Mouse (Mus musculus): Measurements from ENCODE around the gene Scg3. TPM values are rescaled to one million over a fixed set of nuclear protein-coding genes. Genes with fewer than 3 reads are reported as not detected.
"Not testable (repeated sequence)": the region's sequence is repeated elsewhere in the genome, so short reads cannot be mapped to it uniquely, and the experiment has no call there.

Scg3 gene
- polyA plus RNA-seq, 1 experiment from 2014 or later, result not detected

- no peak for DNase-seq (ENCODE audit: low read depth, low spot score)
- ChIA-PET CTCF (no interaction called here), POLR2A (interaction anchor here (0.7 to 0.8 kb wide), 2 partner anchors 21 to 101 kb away, joined by 3 read pairs; no protein-coding TSS in a partner anchor)
- no peak for TF ChIP-seq CTCF (IDR thresholded peaks at IDR 0.05)
- H3K27me3 ChIP-seq, result no peaks in the 10 kb centered on the region
- ATAC-seq, result peak; percentile 76
- in situ Hi-C loops (cut with MboI; ENCODE audit: low pct_unique_long_range_greater_than_20kb), result no loop called here
Observed at GRCm38 (mm10) chr9:75625556-75626307, 58.1 kb downstream of the Scg3 start, which contains the start of gene Lysmd2. Gene Lysmd2, plus strand, starts transcription at chr9:75625741.

- H3K27me3 ChIP-seq, result no peaks in the 10 kb centered on the region
- in situ Hi-C loops (cut with MboI; ENCODE audit: low pct_unique_long_range_greater_than_20kb), result no loop called here
- TF ChIP-seq CTCF (IDR thresholded peaks at IDR 0.05), result no peak
- DNase-seq (ENCODE audit: low read depth, low spot score) (no peak), ATAC-seq (peak; percentile 40)
- ChIA-PET CTCF (no interaction called here), POLR2A (interaction anchor here (0.7 to 0.8 kb wide), 2 partner anchors 21 to 100 kb away, joined by 3 read pairs; no protein-coding TSS in a partner anchor)
Observed at GRCm38 (mm10) chr9:75624983-75625555, 58.8 kb downstream of the Scg3 start.

- in situ Hi-C loops (cut with MboI; ENCODE audit: low pct_unique_long_range_greater_than_20kb), result no loop called here
- ATAC-seq, result no peak
- POLR2A ChIA-PET, result no interaction called here
- no peak for TF ChIP-seq CTCF (IDR thresholded peaks at IDR 0.05)
- CTCF ChIA-PET, result interaction anchor here (2.0 kb wide), 1 partner anchor 10 kb away, joined by 6 read pairs; the partner anchor contains the start of gene Tmod2
- H3K27me3 ChIP-seq, result no peaks in the 10 kb centered on the region
- DNase-seq (ENCODE audit: low read depth, low spot score), result no peak
Observed at GRCm38 (mm10) chr9:75621428-75621827, 62.4 kb downstream of the Scg3 start.

DNA sequence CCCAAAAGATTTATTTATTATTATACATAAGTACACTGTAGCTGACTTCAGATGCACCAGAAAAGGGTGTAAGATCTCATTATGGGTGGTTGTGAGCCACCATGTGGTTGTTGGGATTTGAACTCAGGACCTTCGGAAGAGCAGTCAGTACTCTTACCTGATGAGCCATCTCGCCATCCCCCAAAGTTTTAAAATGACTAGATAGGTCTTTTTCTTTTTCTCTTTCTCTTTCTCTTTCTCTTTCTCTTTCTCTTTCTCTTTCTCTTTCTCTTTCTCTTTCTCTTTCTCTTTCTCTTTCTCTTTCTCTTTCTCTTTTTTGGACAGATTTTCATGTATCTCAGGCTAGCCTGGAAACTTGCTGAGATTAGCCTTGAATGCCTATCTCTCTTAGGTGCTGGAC, 64.1 kb downstream of the Scg3 start:
- ATAC-seq; POLR2A ChIA-PET; in situ Hi-C loops (cut with MboI; ENCODE audit: low pct_unique_long_range_greater_than_20kb); H3K27me3 ChIP-seq; DNase-seq (ENCODE audit: low read depth, low spot score); CTCF ChIA-PET: not testable (repeated sequence)

- TF ChIP-seq CTCF (IDR thresholded peaks at IDR 0.05), result no peak
- in situ Hi-C loops (cut with MboI; ENCODE audit: low pct_unique_long_range_greater_than_20kb), result no loop called here
- CTCF ChIA-PET, result no interaction called here
Observed at GRCm38 (mm10) chr9:75618836-75619400, 64.9 kb downstream of the Scg3 start.

DNA sequence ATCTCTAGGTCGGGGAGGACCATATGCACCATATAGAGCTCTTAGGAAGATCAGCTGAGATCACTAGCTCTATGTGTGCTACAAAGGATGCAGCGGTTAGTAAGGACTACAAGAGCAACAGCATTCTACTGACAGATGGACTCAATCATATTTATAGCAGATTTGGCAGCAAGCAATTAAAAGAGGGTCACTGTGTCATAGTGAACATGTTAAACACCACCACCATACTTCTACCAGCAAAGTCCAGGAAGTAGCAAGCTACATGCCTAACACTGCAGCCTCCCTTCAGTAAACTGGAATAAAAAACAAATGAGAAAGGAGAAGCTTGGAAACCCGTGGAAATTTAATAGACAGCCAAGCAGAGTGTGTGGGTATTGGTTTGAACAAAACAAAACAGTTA, 67.3 kb downstream of the Scg3 start:
- CTCF ChIA-PET, result no interaction called here
- TF ChIP-seq CTCF (IDR thresholded peaks at IDR 0.05), result no peak
- DNase-seq (ENCODE audit: low read depth, low spot score) (no peak), ATAC-seq (no peak)
- in situ Hi-C loops (cut with MboI; ENCODE audit: low pct_unique_long_range_greater_than_20kb), result no loop called here
- POLR2A ChIA-PET, result no interaction called here
- peaks cover 5% of the 10 kb centered on the region for H3K27me3 ChIP-seq

More at GRCm38 (mm10) chr9:75618836-75619400, 64.9 kb downstream of the Scg3 start:
- POLR2A ChIA-PET, result no interaction called here
- H3K27me3 ChIP-seq, result no peaks in the 10 kb centered on the region
- no peak for DNase-seq (ENCODE audit: low read depth, low spot score)
- ATAC-seq, result no peak

DNA sequence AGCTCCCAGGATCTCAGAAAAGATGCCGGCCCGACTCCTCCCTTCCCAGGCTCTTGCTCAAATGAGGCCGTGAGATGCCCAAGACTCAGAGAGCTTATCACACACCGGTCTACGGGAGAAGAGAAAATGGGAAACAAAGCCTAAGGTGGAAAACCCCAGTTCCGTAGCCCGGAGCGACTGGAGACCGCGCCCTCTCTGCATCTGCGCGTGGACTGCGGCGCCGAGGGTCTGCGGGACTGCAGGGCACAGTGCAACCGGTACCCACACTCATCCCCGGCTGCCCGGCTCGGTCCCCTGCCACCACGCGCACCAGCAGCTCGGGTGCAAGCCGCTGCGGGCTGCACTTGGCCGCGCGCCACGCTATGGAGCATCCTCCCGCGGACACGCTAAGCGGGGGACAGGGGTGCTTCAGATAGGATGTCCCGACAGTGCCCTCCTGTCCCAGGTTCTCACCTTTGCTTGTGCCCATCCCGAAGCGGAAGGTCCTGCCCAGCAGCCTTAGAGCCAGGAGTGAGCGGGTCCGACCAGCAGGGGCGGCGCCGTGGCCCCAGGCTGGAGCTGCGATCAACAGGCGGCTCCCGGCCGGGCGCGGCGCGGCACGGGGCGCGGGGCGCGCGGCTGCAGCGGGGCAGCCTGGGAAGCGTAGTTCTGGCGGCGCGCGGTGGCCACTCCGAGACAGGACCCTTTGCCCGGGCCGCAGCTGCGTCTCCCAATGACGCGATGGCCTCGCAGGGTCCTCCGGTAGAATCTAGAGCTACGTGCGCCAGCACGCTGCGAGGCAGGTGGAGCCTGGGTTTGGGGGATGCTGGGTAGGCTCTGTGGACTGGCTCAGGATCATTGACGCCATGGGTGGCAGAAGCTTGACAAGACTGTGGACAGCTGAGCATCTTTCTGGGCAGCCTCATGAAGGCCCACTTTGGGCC, 73.0 kb downstream of the Scg3 start, which contains the start of gene Tmod2:
Gene Tmod2 (minus strand): TSS at position 755 of the 923 bp plus-strand sequence.
- peak; percentile 87 for ATAC-seq
- in situ Hi-C loops (cut with MboI; ENCODE audit: low pct_unique_long_range_greater_than_20kb), result no loop called here
- ChIA-PET POLR2A (interaction anchor here (0.9 kb wide), 1 partner anchor 12 kb away, joined by 3 read pairs; no protein-coding TSS in a partner anchor), CTCF (interaction anchor here (1.0 to 1.5 kb wide), 2 partner anchors 11 to 17 kb away, joined by 4 to 6 read pairs; no protein-coding TSS in a partner anchor)
- no peak for TF ChIP-seq CTCF (IDR thresholded peaks at IDR 0.05)
- H3K27me3 ChIP-seq, result peaks cover 5% of the 10 kb centered on the region
- DNase-seq (ENCODE audit: low read depth, low spot score), result no peak

GRCm38 (mm10) chr9:75609965-75610364, 73.9 kb downstream of the Scg3 start:
- ATAC-seq, result no peak
- in situ Hi-C loops (cut with MboI; ENCODE audit: low pct_unique_long_range_greater_than_20kb), result no loop called here
- ChIA-PET CTCF (interaction anchor here (1.0 kb wide), 1 partner anchor 17 kb away, joined by 4 read pairs; no protein-coding TSS in a partner anchor), POLR2A (no interaction called here)
- no peak for DNase-seq (ENCODE audit: low read depth, low spot score)
- no peak for TF ChIP-seq CTCF (IDR thresholded peaks at IDR 0.05)
- peaks cover 5% of the 10 kb centered on the region for H3K27me3 ChIP-seq

DNA sequence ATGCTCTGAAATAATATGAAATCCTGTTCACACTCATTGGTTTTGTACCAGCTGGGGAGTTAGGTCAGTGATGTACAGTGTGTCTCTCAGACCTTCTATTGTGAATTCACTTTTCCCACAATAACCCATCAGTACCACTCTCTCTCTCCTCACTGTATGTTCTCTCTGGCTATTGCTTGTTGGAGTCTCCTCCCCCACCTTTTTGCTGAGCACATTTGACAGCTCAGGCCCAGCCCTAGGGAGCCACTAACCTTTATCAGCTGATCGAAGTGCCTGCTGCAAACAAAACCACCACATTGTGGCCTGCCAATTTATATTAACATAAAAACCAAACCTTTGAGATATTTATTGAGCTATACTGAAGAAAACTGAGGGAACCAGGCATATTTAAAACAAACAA, 74.4 kb downstream of the Scg3 start:
- POLR2A ChIA-PET, result no interaction called here
- H3K27me3 ChIP-seq, result peaks cover 5% of the 10 kb centered on the region
- in situ Hi-C loops (cut with MboI; ENCODE audit: low pct_unique_long_range_greater_than_20kb), result no loop called here
- CTCF ChIA-PET, result no interaction called here
- no peak for DNase-seq (ENCODE audit: low read depth, low spot score)
- TF ChIP-seq CTCF (IDR thresholded peaks at IDR 0.05), result no peak
- no peak for ATAC-seq

DNA sequence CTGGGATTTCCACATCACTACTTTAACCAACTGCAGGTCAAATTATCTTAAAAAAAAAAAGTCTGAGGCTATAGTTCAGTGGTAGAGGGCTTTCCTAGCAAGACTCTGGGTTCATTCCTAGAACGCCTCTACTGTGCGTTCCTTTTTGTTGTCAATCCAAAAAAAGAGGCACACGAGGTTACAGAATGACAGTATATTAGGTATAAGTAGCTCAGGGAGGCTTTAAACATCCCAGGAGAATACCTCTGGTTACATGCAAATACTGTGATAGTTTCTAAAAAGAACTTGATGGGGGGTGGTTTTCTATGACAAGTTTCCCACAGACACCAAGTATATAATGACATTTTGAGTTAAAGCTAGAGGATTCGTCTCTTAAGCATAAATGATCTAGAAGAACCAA, 76.4 kb downstream of the Scg3 start:
- ChIA-PET CTCF (interaction anchor here (1.6 kb wide), 1 partner anchor 89 kb away, joined by 3 read pairs; no protein-coding TSS in a partner anchor), POLR2A (no interaction called here)
- no peak for ATAC-seq
- TF ChIP-seq CTCF (IDR thresholded peaks at IDR 0.05), result no peak
- no peaks in the 10 kb centered on the region for H3K27me3 ChIP-seq
- DNase-seq (ENCODE audit: low read depth, low spot score), result no peak
- in situ Hi-C loops (cut with MboI; ENCODE audit: low pct_unique_long_range_greater_than_20kb), result no loop called here

Measured in Patski (cell line).